22 mouse cellular contexts compared by ENCODE assay signal in the genomic region with DNA sequence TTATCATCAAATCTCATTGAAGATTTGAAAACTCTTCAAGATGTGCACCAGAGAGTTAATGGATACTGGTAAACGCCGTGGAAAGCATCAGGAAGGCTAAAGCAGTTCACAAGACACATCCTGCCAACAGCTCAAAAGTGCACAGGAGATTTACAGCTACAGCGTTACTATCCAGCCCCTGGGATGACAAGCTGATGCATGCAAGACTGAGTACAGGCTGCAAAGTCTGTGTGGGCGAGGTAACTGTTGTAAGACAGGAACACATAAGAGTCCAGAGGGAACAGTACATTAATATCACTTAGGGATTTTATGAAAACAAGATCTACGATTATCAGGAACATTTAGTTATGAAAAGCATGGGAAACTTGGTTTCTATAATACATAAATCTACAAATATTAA.
A peak's percentile ranks its signal among the peaks of the same experiment; 100 is the strongest.
DNase-seq lines count a peak whose midpoint lies in the region; ATAC-seq and TF ChIP-seq lines count a peak whose summit lies in the region.
"Had no signal": no experiment of that assay in that cellular context is flagged by ENCODE, and none has a peak within 500 bp of the region (broad histone marks: within the 10 kb centered on the region; RNA-seq: fewer than 3 reads in every experiment).

No protein-coding gene starts in this region.

- no peak for ATAC-seq in kidney, postnatal 0 days (replicated peaks; ENCODE audit: low FRiP score, low read depth)
- ATAC-seq in stomach, embryonic 16.5 days (ENCODE audit: insufficient read depth, low FRiP score), result no peak
- no peak for ATAC-seq in forebrain, embryonic 14.5 days
- ATAC-seq: hindbrain, embryonic 16.5 days had no signal

- no peaks in the 10 kb centered on the region for H3K27me3 ChIP-seq in kidney, postnatal 0 days (ENCODE audit: insufficient read depth, low read length)
- H3K27me3 ChIP-seq in stomach, embryonic 16.5 days (ENCODE audit: control insufficient read depth, insufficient read depth, low read length), result no peaks in the 10 kb centered on the region
- H3K27me3 ChIP-seq in forebrain, embryonic 14.5 days (replicated peaks; ENCODE audit: control insufficient read depth, insufficient read depth, low read length), result no peaks in the 10 kb centered on the region
- H3K27me3 ChIP-seq: embryonic facial prominence, embryonic 13.5 days; liver, embryonic 13.5 days; lung, embryonic 15.5 days; stomach, embryonic 15.5 days had no signal

- no peak overlapping the region for H3K9ac ChIP-seq in kidney, postnatal 0 days (ENCODE audit: low read depth, low read length)
- no peak overlapping the region for H3K9ac ChIP-seq in stomach, embryonic 16.5 days (ENCODE audit: low read length)
- H3K9ac ChIP-seq in forebrain, embryonic 14.5 days (ENCODE audit: low read length), result no peak overlapping the region
- H3K9ac ChIP-seq: embryonic facial prominence, embryonic 13.5 days; liver, embryonic 13.5 days; lung, embryonic 15.5 days; stomach, embryonic 15.5 days had no signal

- no peak overlapping the region for H3K4me2 ChIP-seq in kidney, postnatal 0 days (ENCODE audit: low read length)
- no peak overlapping the region for H3K4me2 ChIP-seq in stomach, embryonic 16.5 days (ENCODE audit: low read depth, low read length)
- no peak overlapping the region for H3K4me2 ChIP-seq in forebrain, embryonic 14.5 days (ENCODE audit: low read length)
- H3K4me2 ChIP-seq: embryonic facial prominence, embryonic 13.5 days; liver, embryonic 13.5 days; lung, embryonic 15.5 days; midbrain, embryonic 11.5 days; stomach, embryonic 15.5 days had no signal

- 32% methylated on average over 5 of the region's 5 CpGs for WGBS in kidney, postnatal 0 days
- WGBS in stomach, embryonic 16.5 days, result 38% methylated on average over 5 of the region's 5 CpGs
- 83% methylated on average over 5 of the region's 5 CpGs for WGBS in forebrain, embryonic 14.5 days

- no peaks in the 10 kb centered on the region for H3K9me3 ChIP-seq in kidney, postnatal 0 days (replicated peaks; ENCODE audit: low read length)
- no peaks in the 10 kb centered on the region for H3K9me3 ChIP-seq in stomach, embryonic 16.5 days (replicated peaks; ENCODE audit: control insufficient read depth, low read length)
- no peaks in the 10 kb centered on the region for H3K9me3 ChIP-seq in forebrain, embryonic 14.5 days (replicated peaks; ENCODE audit: control insufficient read depth, low read length)
- H3K9me3 ChIP-seq: embryonic facial prominence, embryonic 13.5 days; liver, embryonic 13.5 days; lung, embryonic 15.5 days; stomach, embryonic 15.5 days had no signal

- H3K4me1 ChIP-seq in kidney, postnatal 0 days (replicated peaks; ENCODE audit: insufficient read depth, low read length), result no peaks in the 10 kb centered on the region
- H3K4me1 ChIP-seq in stomach, embryonic 16.5 days (ENCODE audit: control insufficient read depth, insufficient read depth, low read length), result no peaks in the 10 kb centered on the region
- H3K4me1 ChIP-seq in forebrain, embryonic 14.5 days (ENCODE audit: control insufficient read depth, insufficient read depth, low read length), result no peaks in the 10 kb centered on the region
- H3K4me1 ChIP-seq: embryonic facial prominence, embryonic 13.5 days; liver, embryonic 13.5 days had no signal

- DNase-seq in kidney, postnatal 0 days (ENCODE audit: low spot score), result peak; percentile 11
- DNase-seq in kidney, postnatal 10 days, result no peak
- peak; percentile 3 for DNase-seq in retina, postnatal 1 day
- no peak for DNase-seq in retina, embryonic 14.5 days (ENCODE audit: low spot score)
- DNase-seq in fat pad, adult 2 months (ENCODE audit: extremely low read depth, low read depth, low spot score), result peak; percentile 42
- DNase-seq in forebrain, embryonic 14.5 days (ENCODE audit: low spot score), result no peak
- DNase-seq: cerebellum, adult 2 months; cerebellum, postnatal 36 days; gastrocnemius, postnatal 14 days; heart, adult 2 months; kidney, adult 8-10 months; kidney, postnatal 36 days; liver, embryonic 13.5 days; spleen, adult 18-20 months; thymus, postnatal 25 days had no signal

- no peak for TF ChIP-seq CTCF in kidney, postnatal 0 days (IDR thresholded peaks at IDR 0.05; ENCODE audit: low read depth)

- H3K4me3 ChIP-seq in kidney, postnatal 0 days (replicated peaks; ENCODE audit: low read depth, low read length), result no peak overlapping the region
- H3K4me3 ChIP-seq in stomach, embryonic 16.5 days (replicated peaks; ENCODE audit: low read length), result no peak overlapping the region
- no peak overlapping the region for H3K4me3 ChIP-seq in forebrain, embryonic 14.5 days (ENCODE audit: low read depth, low read length)
- H3K4me3 ChIP-seq: embryonic facial prominence, embryonic 13.5 days; heart, adult 2 months; liver, embryonic 13.5 days; lung, embryonic 15.5 days; stomach, embryonic 15.5 days had no signal

- H3K36me3 ChIP-seq in kidney, postnatal 0 days (ENCODE audit: insufficient read depth, low read length), result no peaks in the 10 kb centered on the region
- H3K36me3 ChIP-seq in stomach, embryonic 16.5 days (ENCODE audit: control insufficient read depth, insufficient read depth, low read length), result no peaks in the 10 kb centered on the region
- no peaks in the 10 kb centered on the region for H3K36me3 ChIP-seq in forebrain, embryonic 14.5 days (ENCODE audit: control insufficient read depth, insufficient read depth, low read length)
- H3K36me3 ChIP-seq: embryonic facial prominence, embryonic 13.5 days; liver, embryonic 13.5 days; lung, embryonic 15.5 days; stomach, embryonic 15.5 days had no signal

- no peak overlapping the region for H3K27ac ChIP-seq in kidney, postnatal 0 days
- H3K27ac ChIP-seq in stomach, embryonic 16.5 days (ENCODE audit: low read length), result 0 out of 2 replicates have a peak overlapping the region, but pooled peaks have one; percentile 17
- H3K27ac ChIP-seq in forebrain, embryonic 14.5 days (ENCODE audit: low read depth, low read length), result no peak overlapping the region
- H3K27ac ChIP-seq: embryonic facial prominence, embryonic 13.5 days; heart, adult 2 months; liver, embryonic 13.5 days; lung, embryonic 15.5 days; macrophage; stomach, embryonic 15.5 days had no signal

Comparison
In these comparisons a context has a peak if more than half of its experiments do, and no peak if none do; other contexts are left out.
1. DNase-seq: peak in kidney, postnatal 0 days (single experiment), retina, postnatal 1 day (single experiment) and fat pad, adult 2 months (single experiment); none in kidney, postnatal 10 days (single experiment), retina, embryonic 14.5 days (single experiment) and forebrain, embryonic 14.5 days (single experiment).